Mouse (Mus musculus) limb, embryonic 10.5 days (tissue): ENCODE data around the gene Gm45213. TPM values are rescaled to one million over a fixed set of nuclear protein-coding genes. Genes with fewer than 3 reads are reported as not detected.
A peak's percentile ranks its signal among the peaks of the same experiment; 100 is the strongest.

Source experiments
- DNase-seq: peaks from one replicate; pipeline ENCODE4 v3.0.0-alpha.2; 2017; ENCODE audit warnings: low spot score
- H3K27ac ChIP-seq: fragments of 300-500 bp; sonication (generic); 2 replicates; pipeline ENCODE4 v1.5.1; 2016; ENCODE audit warnings: mild to moderate bottlenecking
- H3K27me3 ChIP-seq: fragments of 300-500 bp; sonication (generic); 2 replicates; pipeline ENCODE4 v1.6.1; 2016; ENCODE audit warnings: low read depth, mild to moderate bottlenecking; ENCODE audit not compliant: poor library complexity, severe bottlenecking
- H3K36me3 ChIP-seq: fragments of 300-500 bp; sonication (generic); 2 replicates; pipeline ENCODE4 v1.6.1; 2016; ENCODE audit warnings: mild to moderate bottlenecking, moderate library complexity
- H3K4me1 ChIP-seq: fragments of 300-500 bp; sonication (generic); 2 replicates; pipeline ENCODE4 v1.6.1; 2016
- H3K4me3 ChIP-seq: fragments of 300-500 bp; sonication (generic); 2 replicates; pipeline ENCODE4 v1.5.1; 2016; ENCODE audit warnings: mild to moderate bottlenecking, moderate library complexity
- H3K9me3 ChIP-seq: fragments of 300-500 bp; sonication (generic); replicated peaks from 2 replicates; pipeline ENCODE4 v1.6.1; 2016; ENCODE audit warnings: mild to moderate bottlenecking
- WGBS: fragments of 180-500 bp; shearing (Covaris S2); methylation state at CpG from one replicate; pipeline ENCODE4 v1.1.7; 2016; 5-methylcytosine and 5-hydroxymethylcytosine counted together
- polyA plus RNA-seq: library from polyadenylated mRNA; unstranded; fragments of >200 nt; fragmentation: Nextera tagmentation; extraction: Ambion mirVana; gene quantifications from 2 replicates; pipeline ENCODE4 v1.2.1, GENCODE M21; 2016

The Gm45213 gene
- polyA plus RNA-seq, 1 experiment from 2014 or later = not detected

GRCm38 (mm10) chr7:66061057-66061456 lies 17.7 kb downstream of the Gm45213 start:
- Histone ChIP-seq H3K4me1 (peaks cover 15% of the 10 kb centered on the region), H3K4me3 (peak overlapping the region; percentile 98), H3K9me3 (no peaks in the 10 kb centered on the region), H3K27ac (peak overlapping the region; percentile 95), H3K36me3 (peaks cover 41% of the 10 kb centered on the region), H3K27me3 (no peaks in the 10 kb centered on the region; the same call in 1 of the 2 replicates)
- WGBS = 2% methylated on average over 14 of the region's 14 CpGs
- DNase-seq = no peak

- no peak for DNase-seq
- H3K9me3 ChIP-seq = no peaks in the 10 kb centered on the region
- H3K27ac ChIP-seq = no peak overlapping the region
- H3K4me3 ChIP-seq = no peak overlapping the region
- peaks cover 67% of the 10 kb centered on the region for H3K36me3 ChIP-seq
- 86% methylated on average over 2 of the region's 2 CpGs for WGBS
- no peaks in the 10 kb centered on the region for H3K27me3 ChIP-seq
- peaks cover 17% of the 10 kb centered on the region for H3K4me1 ChIP-seq
Measured at GRCm38 (mm10) chr7:66076411-66076810, 33.0 kb downstream of the Gm45213 start.

- peak; percentile 94 for DNase-seq
- peaks cover 17% of the 10 kb centered on the region for H3K4me1 ChIP-seq
- peak within 1 kb of the TSS; percentile 65 for H3K4me3 ChIP-seq
- peaks cover 68% of the 10 kb centered on the region for H3K36me3 ChIP-seq
- no peaks in the 10 kb centered on the region for H3K9me3 ChIP-seq
- WGBS = under 1% methylated on average over 65 of the region's 65 CpGs
- peak within 1 kb of the TSS; percentile 81 for H3K27ac ChIP-seq
- no peaks in the 10 kb centered on the region for H3K27me3 ChIP-seq
Measured at GRCm38 (mm10) chr7:66079364-66080230, 36.2 kb downstream of the Gm45213 start, which contains the start of gene Selenos. TSS of gene Selenos (plus strand) at chr7:66079649.

- Histone ChIP-seq H3K27me3 (no peaks in the 10 kb centered on the region), H3K27ac (peak overlapping the region; percentile 81), H3K36me3 (peaks cover 68% of the 10 kb centered on the region), H3K4me3 (peak overlapping the region; percentile 65), H3K9me3 (no peaks in the 10 kb centered on the region), H3K4me1 (peaks cover 17% of the 10 kb centered on the region)
- 52% methylated on average over 5 of the region's 5 CpGs for WGBS
- DNase-seq = no peak
Measured at GRCm38 (mm10) chr7:66080231-66080613, 36.8 kb downstream of the Gm45213 start.

- WGBS = 94% methylated on average over 6 of the region's 6 CpGs
- no peak for DNase-seq
Measured at GRCm38 (mm10) chr7:66083757-66084156, 40.4 kb downstream of the Gm45213 start.

GRCm38 (mm10) chr7:66084546-66084945 lies 41.1 kb downstream of the Gm45213 start:
- peaks cover 85% of the 10 kb centered on the region for H3K36me3 ChIP-seq
- peaks cover 10% of the 10 kb centered on the region for H3K4me1 ChIP-seq
- no peak overlapping the region for H3K4me3 ChIP-seq
- H3K27me3 ChIP-seq = no peaks in the 10 kb centered on the region
- no peak for DNase-seq
- no peak overlapping the region for H3K27ac ChIP-seq
- WGBS = 90% methylated on average over 7 of the region's 7 CpGs
- H3K9me3 ChIP-seq = no peaks in the 10 kb centered on the region

More at GRCm38 (mm10) chr7:66083757-66084156, 40.4 kb downstream of the Gm45213 start:
- Histone ChIP-seq H3K4me3 (no peak overlapping the region), H3K36me3 (peaks cover 77% of the 10 kb centered on the region), H3K4me1 (peaks cover 13% of the 10 kb centered on the region), H3K9me3 (no peaks in the 10 kb centered on the region), H3K27me3 (no peaks in the 10 kb centered on the region), H3K27ac (no peak overlapping the region)

GRCm38 (mm10) chr7:66087652-66088051 lies 44.2 kb downstream of the Gm45213 start:
- WGBS = 91% methylated on average over 4 of the region's 4 CpGs
- H3K4me3 ChIP-seq = no peak overlapping the region
- no peaks in the 10 kb centered on the region for H3K27me3 ChIP-seq
- no peak for DNase-seq
- H3K36me3 ChIP-seq = peaks cover 99% of the 10 kb centered on the region
- no peaks in the 10 kb centered on the region for H3K9me3 ChIP-seq
- H3K27ac ChIP-seq = no peak overlapping the region
- no peaks in the 10 kb centered on the region for H3K4me1 ChIP-seq

GRCm38 (mm10) chr7:66088077-66088476 lies 44.7 kb downstream of the Gm45213 start:
- Histone ChIP-seq H3K36me3 (peaks cover 95% of the 10 kb centered on the region), H3K27me3 (no peaks in the 10 kb centered on the region), H3K9me3 (no peaks in the 10 kb centered on the region), H3K4me3 (no peak overlapping the region), H3K4me1 (no peaks in the 10 kb centered on the region), H3K27ac (no peak overlapping the region)
- DNase-seq = no peak
- WGBS = 89% methylated on average over 2 of the region's 2 CpGs

- Histone ChIP-seq H3K9me3 (no peaks in the 10 kb centered on the region), H3K27me3 (no peaks in the 10 kb centered on the region), H3K4me1 (no peaks in the 10 kb centered on the region), H3K36me3 (peaks cover 71% of the 10 kb centered on the region), H3K27ac (no peak overlapping the region), H3K4me3 (no peak overlapping the region)
- no peak for DNase-seq
- 89% methylated on average over 11 of the region's 11 CpGs for WGBS
Measured at GRCm38 (mm10) chr7:66090676-66091190, 47.3 kb downstream of the Gm45213 start.

GRCm38 (mm10) chr7:66091553-66091952 lies 48.2 kb downstream of the Gm45213 start:
- peaks cover 63% of the 10 kb centered on the region for H3K36me3 ChIP-seq
- 85% methylated on average over 7 of the region's 7 CpGs for WGBS

GRCm38 (mm10) chr7:66092656-66093055 lies 49.3 kb downstream of the Gm45213 start:
- Histone ChIP-seq H3K27me3 (no peaks in the 10 kb centered on the region), H3K9me3 (no peaks in the 10 kb centered on the region), H3K4me3 (no peak overlapping the region), H3K36me3 (peaks cover 52% of the 10 kb centered on the region), H3K27ac (no peak overlapping the region), H3K4me1 (peaks cover 3% of the 10 kb centered on the region)
- 90% methylated on average over 8 of the region's 8 CpGs for WGBS
- DNase-seq = no peak

More at GRCm38 (mm10) chr7:66091553-66091952, 48.2 kb downstream of the Gm45213 start:
- Histone ChIP-seq H3K27ac (no peak overlapping the region), H3K4me3 (no peak overlapping the region), H3K9me3 (no peaks in the 10 kb centered on the region), H3K27me3 (no peaks in the 10 kb centered on the region), H3K4me1 (no peaks in the 10 kb centered on the region)
- no peak for DNase-seq

- H3K9me3 ChIP-seq = no peaks in the 10 kb centered on the region
Measured at GRCm38 (mm10) chr7:66094141-66094540, 50.7 kb downstream of the Gm45213 start.

GRCm38 (mm10) chr7:66098803-66099202 lies 55.4 kb downstream of the Gm45213 start:
- no peaks in the 10 kb centered on the region for H3K36me3 ChIP-seq
- H3K27me3 ChIP-seq = no peaks in the 10 kb centered on the region
- 84% methylated on average over 7 of the region's 7 CpGs for WGBS
- no peak for DNase-seq
- H3K27ac ChIP-seq = no peak overlapping the region
- H3K4me1 ChIP-seq = peaks cover 17% of the 10 kb centered on the region
- H3K4me3 ChIP-seq = no peak overlapping the region
- H3K9me3 ChIP-seq = no peaks in the 10 kb centered on the region

More at GRCm38 (mm10) chr7:66094141-66094540, 50.7 kb downstream of the Gm45213 start:
- Histone ChIP-seq H3K27me3 (no peaks in the 10 kb centered on the region), H3K4me1 (peaks cover 12% of the 10 kb centered on the region), H3K36me3 (peaks cover 37% of the 10 kb centered on the region), H3K27ac (no peak overlapping the region), H3K4me3 (no peak overlapping the region)
- WGBS = 86% methylated on average over 5 of the region's 5 CpGs
- no peak for DNase-seq
